Mouse (Mus musculus) thymus, postnatal 10 days (tissue): ENCODE measurements around the gene Nptx2.

Experiments
- DNase-seq, 2 experiments: peaks; one replicate each; pipeline ENCODE4 v3.0.0; 2021; ENCODE audit warnings: low spot score in 2 of 2

Nptx2 gene

DNA sequence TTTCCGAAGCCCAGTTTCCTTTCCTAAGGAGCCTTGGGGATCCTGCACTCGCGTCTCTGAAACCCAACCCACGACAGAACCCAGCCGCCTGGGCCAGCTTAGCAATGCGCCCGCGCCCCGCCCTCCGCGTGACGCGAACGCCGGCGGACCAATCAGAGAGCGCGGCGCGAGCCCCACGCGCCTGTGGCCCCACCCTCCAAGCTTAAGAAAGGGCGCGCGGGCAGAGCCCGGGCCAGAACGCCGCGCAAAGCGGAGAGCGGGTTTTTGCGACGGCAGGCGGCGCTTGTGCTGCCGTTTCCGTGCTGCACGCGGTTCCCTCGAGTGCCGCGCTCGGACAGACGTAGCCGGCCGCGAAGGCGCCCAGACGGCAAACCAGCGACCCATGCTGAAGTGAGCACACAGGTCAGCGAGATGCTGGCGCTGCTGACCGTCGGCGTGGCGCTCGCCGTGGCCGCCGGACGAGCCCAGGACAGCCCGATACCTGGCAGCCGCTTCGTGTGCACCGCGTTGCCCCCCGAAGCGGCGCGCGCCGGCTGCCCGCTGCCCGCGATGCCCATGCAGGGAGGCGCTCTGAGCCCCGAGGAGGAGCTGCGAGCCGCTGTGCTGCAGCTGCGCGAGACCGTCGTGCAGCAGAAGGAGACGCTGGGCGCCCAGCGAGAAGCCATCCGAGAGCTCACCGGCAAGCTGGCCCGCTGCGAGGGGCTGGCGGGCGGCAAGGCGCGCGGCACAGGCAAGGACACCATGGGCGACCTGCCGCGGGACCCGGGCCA is at the start of gene Nptx2:
Gene Nptx2, plus strand, starts transcription at position 250 of the 770 bp plus-strand sequence.
- no peak for DNase-seq

DNA sequence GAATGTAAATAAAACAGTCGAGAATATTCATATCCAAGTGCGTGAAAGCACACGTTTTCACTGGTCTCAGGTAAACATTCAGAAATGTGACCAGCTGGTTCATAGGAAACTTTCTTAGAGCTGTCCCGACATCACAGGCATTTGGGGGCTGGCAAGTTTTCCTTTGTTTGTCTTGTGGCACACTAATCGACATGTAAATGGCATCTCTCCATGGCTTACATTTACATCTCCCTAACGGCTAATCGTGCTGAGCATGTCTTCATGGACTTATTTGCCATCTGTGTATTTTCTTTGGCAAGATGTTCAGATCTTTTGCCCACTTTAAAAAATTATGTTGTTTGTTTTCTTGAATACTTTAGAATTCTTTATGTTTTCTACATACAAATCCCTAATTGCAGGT is 49.2 kb upstream of the Nptx2 start:
- no peak for DNase-seq

DNA sequence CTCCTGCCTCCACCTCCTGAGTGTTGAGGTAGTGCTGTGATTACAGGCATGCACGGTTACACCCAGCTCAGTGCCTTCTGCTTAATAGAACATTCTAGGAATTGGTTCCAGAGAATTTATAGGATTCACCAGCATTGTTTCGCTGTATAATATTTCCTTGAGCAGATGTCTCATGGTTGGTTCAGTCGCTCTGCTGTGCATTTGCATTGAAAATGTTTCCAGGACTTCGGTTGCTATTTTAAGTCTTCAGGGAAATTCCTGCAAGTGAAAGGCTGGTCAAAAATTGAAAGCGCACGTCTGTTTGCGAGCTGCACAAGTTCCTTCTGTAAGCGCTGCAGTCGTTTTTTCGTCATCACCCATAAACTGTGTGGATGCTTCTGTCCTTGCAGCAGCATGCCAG is 41.5 kb upstream of the Nptx2 start:
- DNase-seq, result no peak

DNA sequence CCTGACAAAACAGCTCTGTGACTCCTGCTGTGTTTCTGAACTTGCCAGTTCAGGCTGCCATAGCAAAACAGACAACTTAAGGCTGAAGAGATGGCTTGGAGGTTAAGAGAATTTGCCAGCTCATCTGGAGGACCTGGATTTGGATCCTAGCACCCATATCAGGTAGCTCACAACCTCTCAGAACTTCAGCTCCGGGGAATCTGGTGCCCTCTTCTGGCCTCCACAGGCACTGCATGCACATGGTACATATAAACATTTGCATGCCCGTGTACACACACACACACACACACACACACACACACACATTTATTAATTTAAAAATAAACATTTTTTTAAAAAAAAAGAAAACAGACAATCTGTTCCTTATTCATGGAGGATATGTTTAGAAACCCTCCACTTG is 40.0 kb upstream of the Nptx2 start:
- DNase-seq, result no peak

DNA sequence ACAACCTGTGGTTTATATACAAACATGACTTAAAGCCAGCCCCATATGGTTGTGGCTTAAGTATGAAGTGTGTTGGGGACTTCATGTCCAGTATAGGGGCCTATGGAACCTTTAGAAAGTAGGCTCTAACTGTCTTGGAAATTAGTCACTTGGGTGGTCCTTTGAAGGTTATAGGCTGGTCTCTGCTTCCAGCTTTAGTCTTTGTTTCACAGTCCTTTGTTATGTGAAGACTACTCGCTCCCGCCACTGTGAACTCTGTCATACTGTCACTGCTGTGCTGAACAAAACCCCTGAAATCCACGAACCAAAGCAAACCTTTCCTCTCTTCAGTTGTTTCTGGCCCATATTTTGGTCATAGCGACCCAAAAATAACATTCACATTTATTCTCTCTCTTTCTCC is 39.5 kb upstream of the Nptx2 start:
- no peak for DNase-seq

DNA sequence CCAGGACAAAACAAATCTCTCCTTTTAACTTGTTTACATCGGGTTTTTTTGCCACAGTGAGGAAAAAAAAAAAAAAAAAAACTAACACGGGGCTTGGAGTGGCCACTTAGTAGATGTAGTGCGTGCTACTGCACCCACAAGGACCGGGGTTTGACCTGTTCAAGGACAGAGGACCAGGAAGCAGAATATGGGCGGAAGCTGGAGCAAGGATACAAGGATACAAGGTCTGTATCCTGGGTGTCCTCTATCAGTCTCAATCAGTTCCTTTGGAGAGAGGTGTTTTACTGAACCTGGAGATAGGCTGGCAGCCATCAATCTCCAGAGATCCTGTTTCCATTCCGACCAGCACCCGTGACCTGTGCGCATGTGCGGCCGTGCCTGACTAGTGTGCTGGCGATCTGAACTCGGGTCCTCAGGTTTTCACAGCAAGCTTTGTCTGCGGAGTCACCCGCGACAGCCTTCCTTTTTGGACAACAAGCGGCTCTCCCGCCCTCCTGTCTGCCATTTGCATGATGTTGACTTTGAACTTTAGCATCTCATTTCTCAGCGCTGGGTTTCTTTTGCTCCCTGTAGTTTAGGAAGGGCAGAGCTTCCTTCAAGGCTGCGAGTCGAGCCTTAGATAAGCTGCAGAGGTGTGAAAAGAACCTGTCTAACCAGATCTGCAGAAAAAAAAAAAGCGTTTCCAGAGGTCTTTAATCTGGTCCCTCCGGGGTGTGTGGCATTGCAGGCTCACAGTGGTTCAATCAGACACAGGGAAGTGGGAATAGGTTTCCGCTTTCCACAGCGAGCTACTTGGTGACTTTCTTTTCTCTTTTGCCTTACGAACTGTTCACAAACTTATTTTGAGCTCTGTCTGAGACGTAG is 38.8 kb upstream of the Nptx2 start:
- no peak for DNase-seq

DNA sequence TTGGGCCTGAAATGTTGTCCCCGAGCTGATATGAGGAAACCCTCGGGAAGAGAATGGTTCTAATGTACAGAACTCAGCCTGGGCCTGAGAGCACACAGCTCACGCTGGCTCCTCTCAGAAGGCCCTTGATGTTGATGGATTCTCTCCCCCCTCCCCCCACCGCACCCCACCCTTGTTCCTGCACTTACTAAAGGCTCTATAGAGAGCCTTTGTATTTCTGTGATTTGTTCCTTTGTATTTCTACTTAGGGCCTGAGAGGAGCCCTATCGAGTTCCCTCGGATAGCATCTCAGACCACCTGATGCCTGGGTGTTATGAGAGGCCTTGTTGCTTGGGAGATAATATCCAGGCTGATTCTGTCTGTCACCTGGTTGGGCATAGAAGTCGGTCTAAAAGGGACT is 36.3 kb upstream of the Nptx2 start:
- no peak for DNase-seq

DNA sequence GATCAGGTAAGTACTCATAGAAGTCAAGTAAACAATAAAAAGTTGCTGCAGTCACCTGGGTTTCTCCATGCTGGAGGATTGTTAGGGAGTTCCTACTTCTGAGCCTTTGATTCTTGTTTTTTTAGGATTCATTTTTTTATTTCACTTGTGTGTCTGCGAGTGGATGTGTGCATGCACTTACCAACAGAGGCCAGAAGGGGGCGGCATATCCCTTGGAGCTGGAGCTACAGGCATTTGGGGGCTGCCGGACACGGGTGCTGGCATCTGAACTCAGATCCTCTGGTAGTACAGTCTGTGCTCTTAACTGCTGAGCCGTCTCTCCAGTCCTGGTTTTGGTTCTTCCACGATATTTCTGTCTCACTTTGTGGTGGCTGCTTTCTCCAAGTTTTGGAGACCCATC is 31.0 kb upstream of the Nptx2 start:
- DNase-seq, result no peak

DNA sequence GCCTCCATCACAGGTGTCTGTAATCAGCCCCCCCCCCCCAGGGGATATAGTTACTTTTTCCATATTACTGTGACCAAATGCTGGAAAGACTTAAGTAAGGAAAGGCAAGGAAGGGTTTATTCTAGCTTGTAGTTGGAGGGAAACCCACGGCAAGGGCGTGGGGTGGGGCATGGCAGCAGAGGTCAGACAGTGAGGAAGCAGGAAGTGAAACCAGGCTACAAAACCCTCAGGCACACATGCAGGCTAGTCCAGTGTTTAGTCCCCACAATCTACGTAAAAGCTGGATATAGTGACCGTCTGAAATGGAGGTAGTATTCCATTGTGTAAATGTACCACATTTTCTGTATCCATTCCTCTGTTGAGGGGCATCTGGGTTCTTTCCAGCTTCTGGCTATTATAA is 30.5 kb upstream of the Nptx2 start:
- no peak for DNase-seq

DNA sequence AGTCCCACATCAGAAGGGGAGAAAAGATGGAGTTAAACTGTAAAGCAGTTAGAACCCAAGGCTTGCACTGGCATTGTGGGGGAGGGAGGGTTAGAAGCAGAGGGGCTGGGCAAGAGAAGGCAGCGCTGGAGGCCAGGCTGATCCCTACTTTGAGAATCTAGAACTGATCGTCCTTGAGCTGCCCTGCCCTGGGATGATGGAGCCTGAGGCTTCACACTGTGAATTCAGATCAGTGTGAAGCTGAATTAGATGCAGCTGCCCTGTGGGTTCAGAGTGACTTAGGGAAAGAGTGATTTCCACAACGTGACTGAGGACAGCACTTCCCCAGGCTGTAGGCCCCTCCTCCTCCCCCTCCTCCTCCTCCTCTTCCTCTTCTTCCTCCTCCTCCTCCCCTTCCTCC is 25.6 kb upstream of the Nptx2 start:
- no peak for DNase-seq

DNA sequence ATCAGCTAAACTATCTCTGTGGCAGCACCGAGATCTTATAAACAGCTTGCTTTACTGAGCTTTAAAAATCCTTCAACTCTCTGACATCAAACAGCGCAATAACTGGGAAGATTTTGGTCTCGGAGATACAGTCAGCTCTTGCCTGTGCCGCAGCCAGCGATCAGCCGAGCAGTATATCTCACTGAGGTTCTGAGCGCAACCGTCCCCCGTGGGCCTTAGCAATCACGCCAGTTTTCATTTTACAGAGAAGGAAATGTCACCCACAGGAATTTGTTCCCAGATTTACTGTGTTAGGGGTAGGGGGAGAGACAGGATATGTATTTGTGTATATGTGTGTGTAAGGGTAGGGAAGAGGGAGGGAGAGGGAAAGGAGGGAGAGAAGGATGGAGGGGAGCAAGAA is 20.9 kb upstream of the Nptx2 start:
- DNase-seq, result no peak

DNA sequence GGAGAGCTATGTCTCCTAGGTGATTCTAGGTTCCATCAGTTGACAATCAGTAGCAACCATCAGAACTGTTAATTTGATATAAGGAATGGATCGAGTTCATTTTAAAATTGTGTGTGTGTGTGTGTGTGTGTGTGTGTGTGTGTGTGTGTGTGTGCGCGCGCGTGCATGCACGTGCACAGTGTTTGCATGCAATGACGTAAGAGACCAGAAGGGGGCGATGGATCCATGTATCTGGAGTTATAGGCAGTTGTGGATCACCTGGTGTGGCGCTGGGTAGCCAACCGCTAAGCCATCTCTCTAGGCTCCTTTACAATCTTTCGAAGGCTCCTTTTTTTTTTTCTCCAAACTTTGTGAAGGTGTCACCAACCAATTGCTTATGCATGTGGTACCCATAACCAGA is 16.6 kb upstream of the Nptx2 start:
- DNase-seq, result no peak

DNA sequence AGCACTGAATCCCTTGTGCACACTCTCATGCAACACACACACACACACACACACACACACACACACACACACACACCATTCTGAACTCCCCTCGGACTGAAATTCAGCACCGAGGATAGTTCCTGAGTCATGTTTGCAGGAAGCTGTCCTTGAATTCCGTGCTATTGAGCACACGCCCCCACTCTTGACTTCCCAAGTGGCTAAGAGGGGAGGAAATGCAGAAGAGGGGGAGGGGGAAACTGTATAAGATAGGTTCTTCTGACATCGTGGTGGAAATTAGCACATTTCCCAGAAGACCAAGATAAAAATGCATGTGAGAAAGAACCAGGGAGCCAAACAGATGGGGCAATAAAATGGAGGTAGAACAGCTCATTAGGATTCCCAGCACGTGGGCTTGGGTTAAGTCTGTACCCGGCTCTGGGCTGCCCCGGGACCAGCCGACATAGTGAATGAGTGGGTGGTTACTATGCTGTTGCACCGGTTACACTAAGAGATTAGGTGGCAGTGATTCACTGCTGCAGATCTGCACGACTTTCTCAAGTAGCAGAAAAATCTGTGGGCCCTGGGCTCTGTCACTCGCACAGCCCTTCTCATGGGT is 2.9 kb upstream of the Nptx2 start:
- DNase-seq, result no peak

DNA sequence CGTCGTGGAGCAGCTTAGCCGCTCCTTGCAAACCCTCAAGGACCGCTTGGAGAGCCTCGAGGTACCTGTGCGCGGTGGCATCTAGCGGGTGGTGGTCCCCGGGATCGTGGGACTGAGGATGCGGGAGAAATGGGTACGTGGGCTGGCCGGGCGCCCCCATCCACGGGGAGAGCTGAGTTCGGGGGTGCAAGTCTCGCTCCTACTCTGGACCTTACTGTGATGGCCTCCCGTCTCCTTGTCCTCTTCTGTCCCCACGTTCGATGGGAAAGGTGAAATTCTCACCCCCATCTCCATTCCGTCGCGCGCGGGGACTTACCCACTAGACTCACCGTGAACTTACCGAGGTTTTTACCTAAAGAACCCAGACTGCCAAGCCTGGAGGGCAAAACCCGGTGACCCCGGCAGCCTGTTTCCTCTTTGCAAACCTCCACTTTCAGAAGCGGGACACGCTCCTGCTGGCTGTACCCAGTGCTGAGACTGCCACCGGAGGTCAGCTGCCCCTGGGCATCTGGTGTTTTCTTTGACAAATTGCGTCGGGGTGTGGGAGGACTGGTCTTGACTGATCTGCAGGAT is 807 bp downstream of the Nptx2 start:
- no peak for DNase-seq

DNA sequence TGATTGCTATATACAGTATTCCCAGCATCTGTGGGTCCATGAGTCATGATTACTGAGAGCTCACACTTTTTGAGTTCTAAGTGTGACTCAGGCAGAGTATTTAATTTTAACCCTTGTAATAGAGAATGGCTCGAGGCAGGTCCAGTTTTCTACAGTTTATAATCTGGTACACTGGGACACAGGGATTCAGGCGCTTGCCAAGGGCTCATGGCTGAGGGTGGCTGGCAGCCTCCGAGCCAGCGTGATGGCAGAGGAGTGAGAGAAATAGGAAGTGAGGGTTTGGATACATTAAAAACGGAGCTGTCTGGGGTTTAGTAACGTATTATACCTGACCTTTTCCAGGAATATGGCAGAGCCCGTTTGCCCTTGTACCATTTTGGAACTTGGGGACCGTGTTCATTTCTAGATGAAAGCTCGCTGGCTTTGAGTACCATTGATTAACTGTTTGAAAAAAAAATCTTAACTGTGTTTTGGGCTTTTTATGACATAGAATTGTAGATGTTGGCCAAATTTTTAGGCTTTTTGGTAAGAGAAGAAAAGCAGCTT is 1.7 kb downstream of the Nptx2 start:
- DNase-seq, result no peak

DNA sequence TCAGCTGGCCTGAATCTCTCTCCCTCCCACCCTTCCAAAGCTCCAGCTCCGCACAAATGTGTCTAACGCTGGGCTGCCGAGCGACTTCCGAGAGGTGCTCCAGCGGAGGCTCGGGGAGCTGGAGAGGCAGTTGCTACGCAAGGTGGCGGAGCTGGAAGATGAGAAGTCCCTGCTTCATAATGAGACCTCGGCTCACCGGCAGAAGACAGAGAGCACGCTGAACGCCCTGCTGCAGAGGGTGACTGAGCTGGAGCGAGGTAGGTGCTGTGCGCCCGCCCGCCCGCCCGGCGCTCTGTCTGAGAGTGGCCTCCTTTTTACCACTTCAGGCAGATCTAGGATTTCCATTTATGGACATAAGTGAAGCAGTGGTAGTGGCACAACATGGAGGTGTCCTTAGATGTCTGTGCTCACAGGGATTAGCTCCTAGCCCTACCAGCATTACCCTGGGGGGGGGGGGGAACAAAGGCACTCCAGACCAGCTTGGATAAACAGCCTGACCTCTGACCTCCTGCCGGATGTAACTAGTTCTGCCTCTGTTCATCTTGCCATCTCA is 2.5 kb downstream of the Nptx2 start:
- no peak for DNase-seq

DNA sequence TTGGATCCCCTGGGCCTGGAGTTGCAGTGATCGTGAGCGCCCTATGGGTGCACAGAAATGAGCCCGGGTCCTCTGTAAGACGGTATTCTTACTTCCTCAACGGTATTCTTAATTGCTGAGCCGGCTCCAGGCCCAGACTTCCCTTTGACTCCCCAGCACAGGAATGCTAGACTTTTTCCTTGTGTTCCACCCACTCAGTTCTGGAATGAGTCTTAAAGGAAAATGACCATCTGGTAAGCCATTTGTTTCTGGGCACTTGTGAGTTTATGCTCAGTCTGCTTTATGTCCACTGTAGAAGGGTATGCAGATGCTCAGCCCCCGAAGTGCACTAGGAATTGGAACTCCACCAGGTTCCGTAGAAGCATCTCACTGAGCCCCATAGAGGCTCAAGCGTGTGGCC is 4.3 kb downstream of the Nptx2 start:
- DNase-seq, result no peak

DNA sequence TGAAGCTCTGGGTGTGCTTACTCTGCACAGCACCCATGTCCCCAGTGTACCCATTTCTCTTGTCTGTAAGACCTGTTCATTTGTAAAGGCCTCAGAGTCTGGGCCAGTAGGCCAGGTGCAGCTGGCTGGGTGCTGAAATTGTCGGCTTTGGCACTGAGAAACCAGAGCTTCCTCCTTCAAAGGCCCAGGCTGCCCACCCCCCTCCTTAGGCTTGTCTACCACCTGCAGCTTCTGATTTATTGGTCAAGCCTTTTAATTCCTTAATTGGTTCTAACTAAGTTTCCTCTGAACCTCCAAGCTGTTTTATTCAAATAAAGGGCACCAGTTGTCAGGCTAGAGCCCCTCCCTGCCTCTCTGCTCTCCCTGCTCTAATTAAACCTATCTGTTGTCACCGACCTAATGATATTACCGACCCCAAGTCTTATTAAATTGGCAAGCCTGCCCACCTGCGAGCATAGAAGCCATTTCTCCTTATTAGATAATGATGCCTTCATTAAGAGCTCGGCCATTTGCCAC is 5.0 kb downstream of the Nptx2 start:
- no peak for DNase-seq

DNA sequence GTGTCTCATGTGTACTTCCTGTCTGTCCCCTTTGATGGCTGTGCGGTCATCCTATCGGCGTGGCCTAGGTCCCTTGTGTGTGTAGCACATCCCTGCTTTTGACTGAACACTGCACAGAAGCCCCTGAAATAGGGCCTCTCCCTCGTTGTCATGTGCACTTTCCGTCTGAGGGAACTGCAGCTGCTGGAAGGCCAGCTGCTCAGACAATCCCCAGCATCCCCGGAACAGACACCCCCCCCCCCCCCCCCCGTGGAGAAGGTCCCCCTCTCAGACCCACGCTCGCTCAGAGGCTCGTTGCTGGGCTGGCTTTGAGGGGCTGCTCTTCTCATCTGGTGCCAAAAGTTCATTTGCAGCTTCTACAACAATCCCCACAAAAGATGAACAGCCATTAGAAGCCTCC is 11.0 kb downstream of the Nptx2 start:
- no peak for DNase-seq

DNA sequence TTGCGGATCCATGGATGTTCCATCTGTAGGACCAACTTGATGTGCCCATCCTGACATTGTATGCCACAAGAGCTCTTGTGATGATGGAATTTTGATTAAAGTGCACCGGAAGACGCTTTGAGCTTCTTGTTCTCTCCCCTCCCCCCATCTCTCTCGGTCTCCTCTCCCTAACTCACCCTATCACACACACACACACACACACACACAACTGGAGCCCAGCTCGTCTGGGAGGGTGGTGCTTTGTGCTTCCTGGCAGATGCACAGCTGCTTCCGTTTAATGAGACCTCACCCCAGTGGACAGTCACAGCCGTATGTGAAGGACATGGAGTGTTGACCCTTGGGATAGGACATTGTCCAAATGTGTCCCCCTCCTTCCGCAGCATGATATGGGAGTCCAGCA is 11.7 kb downstream of the Nptx2 start:
- DNase-seq, result no peak

DNA sequence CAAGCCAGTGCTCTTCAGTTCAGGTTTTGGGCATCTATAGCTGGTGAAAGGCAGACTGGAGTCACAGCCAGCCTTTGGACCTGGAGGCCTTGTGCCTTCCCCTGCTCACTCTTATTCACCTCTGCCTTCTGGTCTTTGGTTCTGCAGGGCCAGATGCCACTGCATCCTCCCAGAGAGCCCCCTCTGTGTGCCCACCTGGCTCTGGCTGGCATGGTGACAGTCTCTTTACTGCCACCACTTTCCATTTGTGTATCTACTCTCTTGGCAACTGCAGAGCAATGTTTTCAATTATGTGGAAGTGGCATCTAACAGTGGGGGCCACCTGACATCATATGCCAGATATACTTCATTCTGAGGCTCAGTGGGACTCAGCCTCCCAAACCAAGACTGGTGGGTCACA is 12.8 kb downstream of the Nptx2 start:
- no peak for DNase-seq

DNA sequence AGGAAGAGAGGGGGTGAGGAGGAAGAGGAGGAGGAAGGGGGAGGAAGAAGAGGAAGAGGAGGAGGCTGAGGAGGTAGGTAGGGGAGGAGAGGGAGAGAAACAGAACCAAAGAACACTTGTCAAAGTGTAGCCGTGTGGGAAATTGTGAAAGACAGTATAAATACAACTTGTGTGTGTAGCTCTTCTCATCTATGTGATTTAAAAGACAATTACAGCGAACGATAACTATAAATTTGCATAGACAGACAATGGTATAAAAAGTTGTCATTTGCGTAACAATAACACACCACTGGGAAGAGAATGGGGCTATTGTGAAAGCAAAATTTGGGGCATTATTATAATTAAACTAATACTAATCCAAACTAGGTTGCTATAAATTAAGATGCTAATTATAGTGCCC is 20.0 kb downstream of the Nptx2 start:
- DNase-seq, result no peak
